Mouse (Mus musculus) G1E (cell line): ENCODE data around the gene 2010300C02Rik.

Experiments used
- CTCF ChIP-seq: IDR thresholded peaks from 2 replicates; pipeline ENCODE4 v1.5.1; 2012; ENCODE audit warnings: low read depth, low read length, inconsistent platforms, mixed read lengths
- GATA1 ChIP-seq: IDR thresholded peaks from 2 replicates; pipeline ENCODE4 v1.6.1; 2012; ENCODE audit warnings: borderline replicate concordance, low read length, inconsistent platforms, mixed read lengths
- GATA2 ChIP-seq: IDR thresholded peaks from 2 replicates; pipeline ENCODE4 v1.6.1; 2012; ENCODE audit warnings: low read depth, low read length, inconsistent platforms, borderline replicate concordance
- POLR2AphosphoS5 ChIP-seq: IDR thresholded peaks from 2 replicates; pipeline ENCODE4 v1.6.1; 2012; ENCODE audit warnings: low read depth, low read length, inconsistent platforms; ENCODE audit not compliant: insufficient replicate concordance
- TAL1 ChIP-seq: conservative IDR thresholded peaks from 2 replicates; pipeline ENCODE4 v1.6.1; 2012; ENCODE audit warnings: low read depth, low read length, inconsistent platforms, mixed read lengths

- TF ChIP-seq TAL1: no peak
- TF ChIP-seq CTCF: no peak
- TF ChIP-seq GATA1: no peak
- TF ChIP-seq POLR2AphosphoS5: no peak
- TF ChIP-seq GATA2: no peak
Observed at GRCm38 (mm10) chr1:37690665-37691064, 29.2 kb downstream of the 2010300C02Rik start.
